Mouse (Mus musculus) small intestine, adult 2 months (tissue): ENCODE results near the gene Slc34a1.

Source experiments
- CTCF ChIP-seq: fragments of 200-500 bp; IDR thresholded peaks from 2 replicates; pipeline ENCODE4 v1.5.1; 2012; ENCODE audit warnings: low read depth, mild to moderate bottlenecking, control low read depth, inconsistent platforms, low read length, moderate library complexity, mixed read lengths; ENCODE audit not compliant: insufficient replicate concordance, insufficient read length; ENCODE audit errors: extremely low read depth
- POLR2A ChIP-seq: fragments of 200-500 bp; IDR thresholded peaks from 2 replicates; pipeline ENCODE4 v1.6.1; 2012; ENCODE audit warnings: low read depth, mild to moderate bottlenecking, control low read depth, inconsistent platforms, low read length, moderate library complexity

DNA sequence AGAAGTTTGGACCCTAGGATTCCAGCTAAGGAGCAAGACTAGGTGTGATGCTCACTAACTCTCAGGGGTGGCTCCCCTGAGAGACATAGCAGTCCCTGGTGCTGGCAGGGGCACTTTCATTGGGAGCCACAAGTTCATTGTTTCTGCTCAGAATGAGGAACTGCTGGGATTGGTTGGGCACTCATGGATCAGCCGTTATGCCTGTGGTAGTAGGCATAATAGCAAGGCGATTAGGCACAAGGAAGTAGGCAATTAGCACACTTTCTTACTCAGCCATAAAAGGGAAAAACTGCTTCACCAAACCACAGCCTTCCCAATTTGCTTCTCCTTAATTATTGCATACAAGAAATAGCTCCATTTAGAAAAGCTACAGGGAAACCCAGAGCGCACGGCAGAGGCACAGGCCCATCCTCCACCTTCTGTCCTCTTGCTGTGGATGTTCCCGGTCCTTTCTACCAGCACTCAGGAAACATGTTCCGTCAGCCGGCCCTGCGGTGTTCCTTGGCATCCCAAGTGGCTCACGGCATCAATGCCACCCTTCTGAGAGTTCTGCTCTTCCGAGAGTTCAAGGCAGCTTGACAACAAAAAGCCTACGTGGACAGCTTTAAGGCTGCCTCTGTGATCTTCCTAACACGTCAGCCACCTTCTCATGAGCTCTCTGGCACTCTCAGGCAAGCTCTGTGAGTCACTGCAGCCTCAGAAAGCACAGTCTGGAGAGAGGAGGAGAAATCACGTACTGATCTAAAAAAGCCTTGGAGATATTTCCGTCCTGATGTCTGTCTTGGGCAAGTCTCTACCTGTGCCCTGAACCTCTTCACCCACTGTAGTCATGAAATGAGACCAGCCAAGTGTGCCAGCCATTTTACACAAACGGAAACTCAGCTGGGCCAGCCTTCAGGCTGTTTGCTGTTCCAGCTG is 6.2 kb downstream of the Slc34a1 start:
- TF ChIP-seq POLR2A (no peak), CTCF (no peak)
